Mouse (Mus musculus) ES-E14 (cell line): ENCODE measurements around the gene Prrx2.

ENCODE experiments used
- CHD2 ChIP-seq: IDR thresholded peaks from 2 replicates; pipeline ENCODE4 v1.6.1; 2014; ENCODE audit warnings: mild to moderate bottlenecking, low read depth, low read length, inconsistent platforms
- HCFC1 ChIP-seq: IDR thresholded peaks from 2 replicates; pipeline ENCODE4 v1.6.1; 2012; ENCODE audit warnings: low read length, inconsistent platforms, borderline replicate concordance; ENCODE audit not compliant: insufficient read depth
- ZC3H11A ChIP-seq: IDR thresholded peaks from 2 replicates; pipeline ENCODE4 v1.6.1; 2012; ENCODE audit warnings: low read depth, mild to moderate bottlenecking, inconsistent platforms, low read length, borderline replicate concordance

- TF ChIP-seq ZC3H11A (no peak), CHD2 (no peak), HCFC1 (no peak)
Measured at GRCm38 (mm10) chr2:30809503-30809902, 25.3 kb upstream of the Prrx2 start.
